Mouse (Mus musculus): ENCODE data around the gene Znrf1. TPM values are rescaled to one million over a fixed set of nuclear protein-coding genes. Genes with fewer than 3 reads are reported as not detected.

Znrf1 gene
- total and polyA plus RNA-seq, 3 experiments: 9.3 to 21.2 (median 9.5) TPM

DNA sequence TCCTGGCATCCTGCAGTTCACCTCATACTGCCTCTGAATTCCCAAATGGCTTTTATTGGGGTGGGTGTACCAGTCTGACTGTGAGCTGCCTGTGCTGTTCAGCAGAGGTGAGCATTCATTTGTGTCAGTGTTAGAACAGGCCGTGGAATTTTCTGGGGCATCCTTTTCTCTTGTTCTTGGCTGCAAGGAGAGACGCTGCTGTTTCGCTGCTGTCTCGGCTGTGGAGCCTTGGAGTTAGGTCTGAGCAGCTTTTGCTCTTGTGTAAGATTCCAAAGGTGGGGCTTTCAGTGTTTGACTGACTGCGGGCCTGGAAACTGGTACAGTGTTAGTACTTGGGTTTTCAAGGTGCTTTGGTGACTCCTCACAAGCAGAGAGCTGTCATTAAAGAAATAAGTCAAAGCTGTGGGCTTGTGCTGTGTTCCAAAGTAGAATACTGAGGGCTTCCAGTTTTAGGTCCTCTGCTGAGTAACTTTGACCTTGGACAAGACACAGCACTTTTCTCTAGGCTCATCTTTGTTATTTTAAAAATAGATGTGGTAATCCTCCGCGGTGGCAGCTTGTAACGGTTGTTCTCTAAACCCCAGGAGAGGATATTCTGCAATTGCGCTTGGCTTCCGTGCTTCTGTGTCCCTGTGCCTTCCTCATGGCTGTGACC, 3.7 kb downstream of the Znrf1 start:
- no peaks in the 10 kb centered on the region for H3K27me3 ChIP-seq (replicated peaks)
- no peak overlapping the region; the same call in 1 of the 2 replicates for H3K9ac ChIP-seq (ENCODE audit: insufficient read depth, low read depth)
- TF ChIP-seq SIN3A (IDR thresholded peaks at IDR 0.05; ENCODE audit: low read length): no peak
- TF ChIP-seq BHLHE40 (IDR thresholded peaks at IDR 0.05; ENCODE audit: low read depth, low read length): no peak
- no peak for TF ChIP-seq RCOR1 (conservative IDR thresholded peaks at IDR 0.05; ENCODE audit: low read depth, low read length)
- no peak for TF ChIP-seq MAFK (IDR thresholded peaks at IDR 0.05; ENCODE audit: insufficient replicate concordance, low read length)
- no peak for DNase-seq (ENCODE audit: extremely low read depth)
- in situ Hi-C loops (cut with MboI; ENCODE audit: low pct_ligation_motif_present, low pct_unique_long_range_greater_than_20kb, low sequenced_read_pairs) (no loop called here), dilution Hi-C loops (cut with MboI; ENCODE audit: extremely low pct_ligation_motif_present, extremely low pct_unique_long_range_greater_than_20kb, low sequenced_read_pairs) (no loop called here)
- H3K27ac ChIP-seq (ENCODE audit: insufficient read depth, low read depth): no peak overlapping the region
- peaks cover 0 to 44% of the 10 kb centered on the region in 2 experiments; a peak in 2 of 4 replicates for H3K4me1 ChIP-seq (ENCODE audit: control insufficient read depth in 1 of 2, insufficient read depth in 2 of 2)
- peaks cover 5% of the 10 kb centered on the region for H3K9me3 ChIP-seq (replicated peaks; ENCODE audit: low read length)
- peaks cover 0 to 16% of the 10 kb centered on the region in 2 experiments for H3K36me3 ChIP-seq (replicated peaks in 1 of 2; ENCODE audit: control insufficient read depth in 1 of 2, insufficient read depth in 1 of 2, low read length in 1 of 2)
- no peak overlapping the region for H3K4me3 ChIP-seq (replicated peaks in 1 of 3; ENCODE audit: low read depth in 2 of 3, low read length in 2 of 3, poor library complexity in 1 of 3)
- no peak overlapping the region for H3K4me2 ChIP-seq (ENCODE audit: insufficient read depth, low read depth, poor library complexity, severe bottlenecking)
- no peaks in the 10 kb centered on the region for H3K79me2 ChIP-seq (replicated peaks; ENCODE audit: control insufficient read depth, extremely low read depth, insufficient read depth, poor library complexity, severe bottlenecking)

DNA sequence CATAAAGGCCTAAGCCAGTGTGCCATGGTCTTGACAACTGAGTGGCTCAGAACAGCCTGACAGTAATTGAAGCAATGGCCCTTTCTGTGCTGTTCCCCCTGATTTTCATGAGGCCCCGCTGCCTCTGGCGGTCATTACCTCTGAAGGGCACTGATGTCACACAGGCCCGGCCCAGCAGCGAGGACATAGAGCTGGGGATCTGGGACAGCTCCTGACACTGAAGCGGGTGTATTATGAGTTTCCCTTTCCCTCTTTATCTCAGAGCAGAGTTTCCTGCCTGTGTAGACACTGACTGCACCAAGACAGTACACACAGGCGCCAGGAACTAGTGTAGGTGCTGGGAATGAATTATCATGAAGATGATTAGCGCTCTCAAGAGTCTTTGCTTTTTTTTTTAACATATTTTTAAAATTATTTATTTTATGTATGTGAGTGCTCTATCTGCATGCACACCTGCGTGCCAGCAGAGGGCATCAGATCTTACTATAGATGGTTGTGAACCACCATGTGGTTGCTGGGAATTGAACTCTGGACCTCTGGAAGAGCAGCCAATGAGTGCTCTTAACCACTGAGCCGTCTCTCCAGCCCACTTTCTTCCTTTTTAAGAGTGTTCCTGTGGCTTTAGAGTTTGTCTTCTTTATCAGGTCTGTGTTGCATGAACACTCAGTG, 7.9 kb downstream of the Znrf1 start:
- dilution Hi-C loops (cut with MboI; ENCODE audit: extremely low pct_ligation_motif_present, extremely low pct_unique_long_range_greater_than_20kb, low sequenced_read_pairs): no loop called here
- TF ChIP-seq CTCF (conservative IDR thresholded peaks at IDR 0.05 in 1 of 2, IDR thresholded peaks at IDR 0.05 in 1 of 2; ENCODE audit: low read depth in 2 of 2, low read length in 2 of 2) (peak in 1 of 2 experiments; percentile 12; a peak in 1 of 4 replicates), ZKSCAN1 (IDR thresholded peaks at IDR 0.05; ENCODE audit: borderline replicate concordance, low read depth, low read length) (no peak)
- H3K9me3 ChIP-seq (replicated peaks; ENCODE audit: low read length): peaks cover 5% of the 10 kb centered on the region
- DNase-seq (ENCODE audit: extremely low read depth): no peak
- H3K4me2 ChIP-seq (ENCODE audit: insufficient read depth, low read depth, poor library complexity, severe bottlenecking): no peak overlapping the region
- no peak overlapping the region for H3K4me3 ChIP-seq (replicated peaks in 1 of 3; ENCODE audit: low read depth in 2 of 3, low read length in 2 of 3, poor library complexity in 1 of 3)
- no peaks in the 10 kb centered on the region; the same call in 1 of the 2 replicates for H3K79me2 ChIP-seq (replicated peaks; ENCODE audit: control insufficient read depth, extremely low read depth, insufficient read depth, poor library complexity, severe bottlenecking)
- peaks cover 0 to 28% of the 10 kb centered on the region in 2 experiments; a peak in 2 of 4 replicates for H3K4me1 ChIP-seq (ENCODE audit: control insufficient read depth in 1 of 2, insufficient read depth in 2 of 2)
- peaks cover 0 to 24% of the 10 kb centered on the region in 2 experiments for H3K36me3 ChIP-seq (replicated peaks in 1 of 2; ENCODE audit: control insufficient read depth in 1 of 2, insufficient read depth in 1 of 2, low read length in 1 of 2)
- no peaks in the 10 kb centered on the region for H3K27me3 ChIP-seq (replicated peaks)
- H3K27ac ChIP-seq (ENCODE audit: insufficient read depth, low read depth): no peak overlapping the region
- H3K9ac ChIP-seq (ENCODE audit: insufficient read depth, low read depth): no peak overlapping the region
- in situ Hi-C loops (cut with MboI; ENCODE audit: low pct_ligation_motif_present, low pct_unique_long_range_greater_than_20kb, low sequenced_read_pairs): no loop called here

DNA sequence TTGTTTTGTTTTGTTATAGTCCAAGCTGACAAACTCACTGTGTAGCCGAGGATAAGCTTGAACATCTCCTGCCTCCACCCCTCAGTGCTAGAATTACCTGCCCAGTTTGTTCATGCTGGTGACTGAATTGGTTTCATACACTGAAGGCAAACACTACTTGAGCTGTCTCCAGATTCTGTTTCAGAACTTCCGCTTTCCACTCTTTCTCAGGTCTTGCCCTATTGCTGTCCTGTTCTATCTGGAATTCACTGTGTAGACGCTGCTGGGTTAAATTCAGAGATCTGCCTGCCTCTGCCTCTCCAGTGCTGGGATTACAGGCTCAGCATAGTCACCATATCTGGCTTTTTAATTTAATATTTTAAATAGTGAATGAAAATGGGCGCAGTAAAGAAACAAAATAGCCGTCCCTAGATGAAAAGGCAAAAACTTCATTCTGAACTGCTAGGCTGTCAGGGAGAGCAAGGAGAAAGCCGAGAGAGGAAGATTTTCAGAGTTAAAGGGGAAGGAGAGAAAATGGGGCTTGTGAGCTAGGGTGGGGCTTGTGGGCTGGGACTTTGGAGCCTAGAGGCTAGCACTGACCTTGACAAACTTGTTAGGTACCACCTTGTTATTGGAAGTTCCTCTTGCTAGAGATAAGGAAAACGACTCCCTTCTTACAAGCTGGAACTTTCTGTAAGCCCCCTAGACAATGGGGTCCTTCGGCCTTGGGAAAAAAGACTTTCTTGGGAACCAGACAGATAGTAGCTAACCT, 9.7 kb downstream of the Znrf1 start:
- DNase-seq (ENCODE audit: extremely low read depth): no peak
- no peaks in the 10 kb centered on the region for H3K27me3 ChIP-seq (replicated peaks)
- H3K9ac ChIP-seq (ENCODE audit: insufficient read depth, low read depth): no peak overlapping the region
- no peak overlapping the region for H3K4me3 ChIP-seq (replicated peaks in 1 of 3; ENCODE audit: low read depth in 2 of 3, low read length in 2 of 3, poor library complexity in 1 of 3)
- in situ Hi-C loops (cut with MboI; ENCODE audit: low pct_ligation_motif_present, low pct_unique_long_range_greater_than_20kb, low sequenced_read_pairs) (no loop called here), dilution Hi-C loops (cut with MboI; ENCODE audit: extremely low pct_ligation_motif_present, extremely low pct_unique_long_range_greater_than_20kb, low sequenced_read_pairs) (no loop called here)
- H3K4me1 ChIP-seq (ENCODE audit: control insufficient read depth in 1 of 2, insufficient read depth in 2 of 2): peaks cover 0 to 19% of the 10 kb centered on the region in 2 experiments; a peak in 2 of 4 replicates
- H3K36me3 ChIP-seq (replicated peaks in 1 of 2; ENCODE audit: control insufficient read depth in 1 of 2, insufficient read depth in 1 of 2, low read length in 1 of 2): peaks cover 0 to 25% of the 10 kb centered on the region in 2 experiments
- no peaks in the 10 kb centered on the region; the same call in 1 of the 2 replicates for H3K79me2 ChIP-seq (replicated peaks; ENCODE audit: control insufficient read depth, extremely low read depth, insufficient read depth, poor library complexity, severe bottlenecking)
- peaks cover 5% of the 10 kb centered on the region for H3K9me3 ChIP-seq (replicated peaks; ENCODE audit: low read length)
- TF ChIP-seq GABPA (IDR thresholded peaks at IDR 0.05; ENCODE audit: insufficient replicate concordance, low read depth, low read length) (no peak), SMC3 (IDR thresholded peaks at IDR 0.05; ENCODE audit: low read depth, low read length) (no peak), NRF1 (IDR thresholded peaks at IDR 0.05; ENCODE audit: low read depth, low read length) (no peak), USF2 (conservative IDR thresholded peaks at IDR 0.05; ENCODE audit: low read depth, low read length) (no peak), RAD21 (IDR thresholded peaks at IDR 0.05; ENCODE audit: low read depth, low read length) (no peak), NELFE (IDR thresholded peaks at IDR 0.05; ENCODE audit: low read depth, low read length) (no peak), CHD1 (IDR thresholded peaks at IDR 0.05; ENCODE audit: low read depth, low read length) (no peak), ZC3H11A (IDR thresholded peaks at IDR 0.05; ENCODE audit: low read depth, low read length) (no peak)
- H3K4me2 ChIP-seq (ENCODE audit: insufficient read depth, low read depth, poor library complexity, severe bottlenecking): no peak overlapping the region
- H3K27ac ChIP-seq (ENCODE audit: insufficient read depth, low read depth): no peak overlapping the region
